Mouse (Mus musculus) mouse trophoblast stem cell (cell line): ENCODE results near the gene Map9.
"Not testable (repeated sequence)": the region's sequence is repeated elsewhere in the genome, so short reads cannot be mapped to it uniquely, and the experiment has no call there.

Source experiments
- in situ Hi-C, 2 experiments: fragments of 300-500 bp; cut with MseI, MboI; formaldehyde crosslinking; loops; 2 replicates in 1 of 2; 3 replicates in 1 of 2; pipeline ENCODE4 v1.15.1; 2025

The Map9 gene

DNA sequence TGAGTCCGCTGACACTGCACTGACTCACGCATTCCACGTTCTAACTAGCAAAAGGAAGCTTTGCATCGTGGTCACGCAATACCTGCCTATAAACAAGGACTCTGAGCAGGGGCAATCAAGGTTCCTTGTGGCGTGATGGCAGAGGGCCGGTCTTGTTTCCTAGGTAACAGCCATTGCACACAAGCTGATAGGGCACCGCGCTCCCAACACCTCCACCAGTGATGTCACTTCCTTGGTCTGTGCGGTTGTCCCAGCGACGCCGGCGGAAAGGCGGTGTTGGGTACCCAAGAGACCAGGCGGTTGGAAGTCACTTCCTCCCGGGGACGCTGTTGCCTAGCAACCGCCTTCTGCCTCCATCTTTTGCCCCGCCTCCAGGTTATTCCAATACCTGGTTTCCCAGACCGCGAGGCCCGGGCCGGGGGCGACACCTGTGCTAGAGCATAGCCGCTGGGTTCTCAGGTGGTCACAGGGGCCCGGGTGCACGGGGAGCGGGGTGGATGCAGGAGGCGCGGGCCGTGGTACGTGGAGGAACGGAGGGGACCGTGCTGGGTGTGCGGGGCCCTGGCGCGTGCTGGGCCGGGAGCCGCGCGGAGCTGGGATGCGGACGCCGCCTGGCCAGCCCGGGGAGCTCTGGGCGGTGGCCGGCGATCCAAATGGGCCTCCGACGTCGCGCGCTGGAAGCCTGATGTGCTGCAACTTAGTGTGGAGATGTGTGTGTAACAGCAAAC is at the start of gene Map9:
Gene Map9 (plus strand): TSS at position 248 of the 728 bp plus-strand sequence.
- in situ Hi-C loops = loop anchor here in 1 of 2 experiments (25.0 kb wide), 1 partner anchor 504 kb away; no protein-coding TSS in a partner anchor

DNA sequence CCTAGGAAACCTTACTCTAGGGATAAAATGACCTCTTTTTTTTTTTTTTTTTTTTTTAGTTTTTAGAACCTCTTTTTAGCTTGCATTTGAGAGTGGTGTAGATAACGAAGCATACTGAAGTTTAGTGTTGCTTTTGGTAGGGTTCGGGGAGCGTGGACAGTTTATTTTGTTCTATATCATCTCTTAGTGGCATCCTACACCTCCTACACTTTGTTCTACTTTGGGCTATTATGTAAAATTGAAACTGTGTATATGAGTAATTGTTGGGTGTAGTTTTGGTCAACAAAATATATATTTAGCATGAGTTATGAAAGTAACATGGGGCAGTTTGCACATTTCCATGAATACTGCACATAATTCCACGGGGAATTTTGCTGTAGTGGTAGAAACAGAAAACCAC is 42.1 kb upstream of the Map9 start:
- in situ Hi-C loops = no loop called here

DNA sequence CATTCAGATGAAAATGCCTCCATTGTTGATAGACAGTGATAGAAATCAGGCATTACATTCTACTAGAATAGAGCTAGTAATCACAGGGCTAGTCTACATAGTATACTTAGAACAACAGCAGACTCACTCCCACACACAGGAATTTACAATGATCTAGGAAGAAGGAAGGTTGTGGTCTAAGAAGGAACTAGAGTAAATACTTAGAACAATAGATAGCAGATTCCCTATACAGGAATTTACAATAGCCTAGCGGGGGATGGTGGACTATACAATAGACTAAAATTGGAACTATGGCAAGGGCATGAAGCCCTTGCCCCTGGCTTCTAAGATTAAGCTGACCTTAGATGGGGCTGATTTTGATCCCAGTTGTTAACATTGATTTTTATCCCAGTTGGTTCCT is 31.1 kb upstream of the Map9 start:
- in situ Hi-C loops = not testable (repeated sequence)

DNA sequence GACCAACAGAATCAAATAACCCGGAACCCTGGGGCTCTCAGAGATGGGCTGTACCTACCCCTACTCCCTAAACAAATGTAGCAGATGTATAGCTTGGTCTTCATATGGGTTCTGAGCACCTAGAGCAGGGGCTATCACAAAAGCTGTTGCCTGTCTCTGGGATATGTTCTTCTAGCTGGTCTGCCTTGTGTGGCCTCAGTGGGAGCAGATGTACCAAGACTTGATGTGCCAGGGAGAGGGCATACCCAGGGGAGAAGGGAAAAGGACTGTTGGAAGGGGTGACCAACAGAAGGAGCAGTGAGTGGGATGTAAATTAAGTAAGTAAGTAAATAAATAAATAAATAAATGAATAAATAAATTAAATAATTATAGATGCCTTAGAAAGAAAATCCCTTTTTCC is 25.8 kb upstream of the Map9 start:
- in situ Hi-C loops = loop anchor here (5.0 kb wide), 1 partner anchor 285 kb away; no protein-coding TSS in a partner anchor

DNA sequence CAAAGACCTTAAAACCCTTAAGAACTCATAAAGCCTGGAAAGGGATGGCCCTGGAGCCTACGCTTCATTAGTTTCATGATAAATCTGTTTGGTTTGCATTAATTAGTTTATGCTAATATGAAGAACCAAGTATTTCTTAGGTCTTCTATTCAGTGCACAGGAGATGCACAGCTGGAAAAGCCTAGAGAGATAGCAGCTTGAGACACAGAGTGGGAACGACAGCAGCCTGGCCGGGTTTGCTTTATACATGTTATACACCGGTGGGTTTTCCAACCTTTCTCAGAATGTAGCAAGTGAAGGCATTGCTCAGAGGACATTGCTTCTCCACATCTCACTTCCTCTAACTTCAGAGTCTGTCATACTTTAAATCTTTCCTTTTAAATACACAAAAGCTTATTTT is 25.3 kb upstream of the Map9 start:
- in situ Hi-C loops = loop anchor here (5.0 kb wide), 1 partner anchor 285 kb away; no protein-coding TSS in a partner anchor

DNA sequence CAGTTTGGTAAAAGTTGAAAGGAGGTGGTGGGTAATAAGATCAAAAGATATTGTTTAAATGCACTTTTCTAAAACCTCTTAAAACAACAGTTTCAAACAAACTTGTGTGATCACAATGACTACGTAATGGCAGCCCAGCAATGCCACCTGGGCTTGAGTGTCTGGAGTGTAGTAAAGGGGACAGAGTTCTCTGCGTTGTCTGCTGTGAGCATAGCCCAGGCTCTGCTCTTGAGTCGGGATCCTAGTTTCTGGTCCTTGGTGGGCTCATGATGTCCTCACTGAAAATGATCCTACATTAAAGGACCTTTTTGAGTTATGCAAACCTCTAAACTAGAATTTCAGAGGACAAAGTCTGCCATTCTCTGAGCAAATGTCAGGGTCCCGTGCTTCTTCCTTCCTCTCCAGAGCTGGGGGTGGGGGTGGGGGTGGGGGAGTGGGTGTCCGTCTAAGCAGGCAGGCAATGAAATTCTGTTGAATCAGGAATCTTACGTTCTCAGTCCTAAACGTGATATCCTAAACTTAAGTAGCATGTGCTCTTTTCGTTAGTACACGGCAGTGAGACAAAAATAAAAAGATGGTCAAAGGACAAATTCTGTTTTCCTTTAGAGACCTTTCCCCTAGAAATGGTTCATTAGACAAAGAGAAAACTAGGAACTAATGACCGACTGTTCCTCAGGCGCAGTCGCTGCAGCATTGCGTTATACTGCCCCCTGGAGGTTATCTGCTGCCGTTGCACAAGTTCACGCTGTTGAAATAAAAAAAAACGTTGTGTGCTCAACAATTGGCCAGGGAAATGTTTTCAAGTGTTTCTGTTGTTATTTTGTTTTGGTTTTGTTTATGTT is 24.5 kb upstream of the Map9 start:
- in situ Hi-C loops = loop anchor here (5.0 kb wide), 1 partner anchor 286 kb away; no protein-coding TSS in a partner anchor

DNA sequence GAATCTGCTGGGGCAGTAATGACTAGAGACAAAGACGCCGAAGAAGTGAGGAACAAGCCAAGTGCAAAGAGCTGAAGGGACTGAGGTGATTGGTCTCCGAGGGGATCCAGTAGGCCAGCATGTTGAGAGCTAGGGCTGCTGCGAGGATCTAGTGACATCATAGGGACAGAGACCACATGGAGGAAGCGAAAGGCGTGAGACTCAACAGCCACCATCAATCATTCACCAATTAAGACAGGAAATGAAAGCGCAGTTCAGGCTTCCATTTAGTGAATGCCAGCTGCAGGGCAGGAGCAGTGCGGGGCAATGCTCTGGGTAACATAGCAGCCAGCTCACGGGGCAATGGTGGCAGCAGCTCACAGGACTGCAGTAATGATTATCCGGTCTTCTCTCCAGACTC is 17.7 kb upstream of the Map9 start:
- in situ Hi-C loops = no loop called here

DNA sequence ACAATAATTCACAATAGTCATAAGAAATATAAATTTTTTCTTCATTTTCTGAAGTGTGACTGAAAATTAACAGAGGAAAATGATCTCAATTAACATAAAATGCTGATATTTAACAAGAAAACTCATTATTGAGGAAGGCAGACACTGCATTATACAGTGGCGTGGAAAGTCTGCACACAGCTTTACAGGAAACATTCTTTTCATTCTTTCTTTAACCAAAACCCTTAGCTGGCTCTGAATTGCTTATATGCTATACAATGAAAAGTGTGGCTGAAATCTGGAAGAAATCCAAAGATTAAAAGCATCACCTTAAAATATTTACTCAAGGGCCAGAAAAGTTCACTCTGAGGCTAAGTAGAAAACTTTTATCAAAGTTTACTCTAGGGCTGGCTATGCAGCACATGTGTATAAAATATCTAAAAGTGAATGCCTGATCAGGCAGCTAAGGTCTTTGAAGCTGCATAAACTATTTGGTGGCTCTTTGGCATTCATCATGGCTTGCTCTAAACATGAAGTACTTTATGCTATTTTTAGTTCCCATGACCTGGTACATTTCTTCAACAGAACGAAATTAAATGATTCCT is 9.5 kb upstream of the Map9 start:
- in situ Hi-C loops = no loop called here

DNA sequence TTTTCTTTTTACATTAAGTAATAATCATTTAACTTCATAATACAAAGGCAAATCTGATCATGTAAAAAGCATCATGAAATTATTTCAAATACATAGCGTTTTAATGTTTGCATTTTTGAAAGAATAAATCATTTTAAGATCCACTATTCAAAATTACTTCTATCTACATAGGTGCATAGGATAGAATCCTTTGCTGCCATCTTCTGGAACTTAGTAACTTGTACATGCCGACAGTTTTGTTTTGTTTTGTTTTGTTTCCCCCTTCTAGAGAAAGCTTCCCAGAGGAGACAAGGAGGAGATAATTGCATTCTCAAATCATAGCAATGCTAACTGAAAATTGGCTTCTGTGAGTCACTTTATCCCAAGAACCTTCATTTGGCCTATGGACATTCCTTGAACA is 7.5 kb upstream of the Map9 start:
- in situ Hi-C loops = loop anchor here in 1 of 2 experiments (25.0 kb wide), 1 partner anchor 512 kb away; no protein-coding TSS in a partner anchor

DNA sequence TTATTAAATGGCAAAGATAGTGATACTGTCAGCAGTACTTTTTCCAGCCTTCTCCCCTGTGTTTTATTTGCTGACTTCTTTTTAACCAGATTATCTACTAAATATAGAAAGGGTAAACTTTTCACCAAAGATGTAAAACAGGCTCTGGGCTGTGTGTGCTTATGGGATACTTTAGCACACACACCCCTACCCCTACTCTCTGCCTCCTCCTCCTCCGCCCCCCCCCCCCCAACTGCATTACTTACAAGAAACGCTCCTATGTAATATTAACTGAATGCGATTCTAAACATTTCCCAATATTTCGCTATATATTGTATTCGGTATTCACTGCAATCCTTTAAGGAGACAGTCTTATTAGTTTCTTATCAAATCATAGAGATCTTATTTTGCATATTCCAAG is 504 bp upstream of the Map9 start:
- in situ Hi-C loops = loop anchor here in 1 of 2 experiments (25.0 kb wide), 1 partner anchor 505 kb away; no protein-coding TSS in a partner anchor

DNA sequence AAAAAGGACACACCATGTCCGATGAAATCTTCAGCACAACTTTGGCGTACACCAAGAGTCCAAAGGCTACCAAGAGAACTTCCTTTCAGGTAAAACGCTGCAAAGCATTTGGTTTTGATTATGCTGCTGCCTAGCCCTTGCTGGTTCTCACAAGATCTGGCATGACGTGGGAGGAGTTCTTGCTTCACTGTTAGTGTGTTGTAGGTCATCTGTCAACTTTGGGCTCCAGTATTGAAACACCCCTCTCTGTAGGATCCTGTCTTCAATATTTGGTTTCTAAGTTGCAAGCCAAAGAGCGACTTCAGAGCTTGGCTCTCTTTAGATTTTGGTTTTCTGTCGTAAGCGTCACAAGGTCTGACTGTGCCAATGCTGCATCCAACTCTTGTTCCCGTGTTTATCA is 1.2 kb downstream of the Map9 start:
- in situ Hi-C loops = loop anchor here in 1 of 2 experiments (25.0 kb wide), 1 partner anchor 503 kb away; no protein-coding TSS in a partner anchor

DNA sequence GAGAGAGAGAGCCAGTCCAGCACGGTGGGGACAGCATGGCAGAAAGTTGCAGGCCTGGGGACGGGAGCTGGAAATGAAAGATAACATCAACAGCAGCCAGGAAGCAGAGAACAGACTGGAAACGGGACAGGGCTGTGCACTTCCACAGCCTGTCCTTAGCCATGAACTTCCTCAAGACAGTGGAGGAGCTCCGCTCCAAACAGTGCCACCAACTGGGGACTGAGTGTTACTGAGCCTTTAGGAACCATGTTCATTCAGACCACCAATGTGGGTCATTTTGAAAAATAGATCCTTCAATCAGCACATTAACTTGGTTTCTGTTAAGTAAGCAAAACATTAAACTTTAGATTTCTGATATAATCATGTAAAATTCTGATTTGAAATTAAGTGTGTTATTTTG is 4.6 kb downstream of the Map9 start:
- in situ Hi-C loops = loop anchor here (10.0 to 25.0 kb wide), 2 partner anchors 492 to 500 kb away; no protein-coding TSS in a partner anchor

DNA sequence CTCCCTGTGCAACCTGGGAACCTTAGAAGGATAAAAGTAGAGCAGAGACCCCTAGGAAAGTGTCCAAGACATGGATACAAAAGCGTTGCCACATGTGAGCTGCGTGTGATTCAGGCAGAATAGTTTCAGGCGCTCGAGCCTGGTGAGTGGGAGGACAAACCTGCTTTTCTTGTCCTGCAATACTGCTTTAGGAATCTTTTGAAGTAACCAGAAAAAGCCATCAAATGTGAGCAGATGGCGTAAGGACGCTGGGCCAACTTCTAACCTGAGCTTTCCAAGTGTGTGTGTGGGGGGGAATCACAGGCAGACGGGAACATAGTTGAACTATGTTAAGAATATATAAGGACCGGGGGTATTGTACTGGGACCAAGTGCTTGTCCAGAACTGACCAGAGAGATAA is 6.7 kb downstream of the Map9 start:
- in situ Hi-C loops = loop anchor here (10.0 to 25.0 kb wide), 2 partner anchors 490 to 498 kb away; no protein-coding TSS in a partner anchor

DNA sequence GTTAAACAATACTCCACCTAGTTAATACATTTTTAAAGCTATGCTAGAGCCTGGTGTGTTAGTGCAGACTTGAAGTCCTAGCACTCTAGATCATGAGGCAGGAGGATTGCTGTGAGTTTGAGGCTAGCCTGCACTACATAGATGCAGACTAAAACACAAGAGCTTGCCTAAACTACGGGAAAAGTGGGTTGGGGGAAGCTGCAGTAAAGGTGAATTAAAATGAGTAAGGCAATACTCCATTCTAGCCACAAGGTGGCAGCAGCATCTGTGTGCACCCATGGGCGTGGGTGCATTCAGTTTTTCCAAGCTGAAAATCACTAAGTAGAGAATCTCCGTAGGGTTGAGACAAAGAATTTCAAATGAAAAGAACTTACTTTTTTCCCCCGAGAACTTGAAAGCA is 7.1 kb downstream of the Map9 start:
- in situ Hi-C loops = loop anchor here (10.0 to 25.0 kb wide), 2 partner anchors 490 to 497 kb away; no protein-coding TSS in a partner anchor

DNA sequence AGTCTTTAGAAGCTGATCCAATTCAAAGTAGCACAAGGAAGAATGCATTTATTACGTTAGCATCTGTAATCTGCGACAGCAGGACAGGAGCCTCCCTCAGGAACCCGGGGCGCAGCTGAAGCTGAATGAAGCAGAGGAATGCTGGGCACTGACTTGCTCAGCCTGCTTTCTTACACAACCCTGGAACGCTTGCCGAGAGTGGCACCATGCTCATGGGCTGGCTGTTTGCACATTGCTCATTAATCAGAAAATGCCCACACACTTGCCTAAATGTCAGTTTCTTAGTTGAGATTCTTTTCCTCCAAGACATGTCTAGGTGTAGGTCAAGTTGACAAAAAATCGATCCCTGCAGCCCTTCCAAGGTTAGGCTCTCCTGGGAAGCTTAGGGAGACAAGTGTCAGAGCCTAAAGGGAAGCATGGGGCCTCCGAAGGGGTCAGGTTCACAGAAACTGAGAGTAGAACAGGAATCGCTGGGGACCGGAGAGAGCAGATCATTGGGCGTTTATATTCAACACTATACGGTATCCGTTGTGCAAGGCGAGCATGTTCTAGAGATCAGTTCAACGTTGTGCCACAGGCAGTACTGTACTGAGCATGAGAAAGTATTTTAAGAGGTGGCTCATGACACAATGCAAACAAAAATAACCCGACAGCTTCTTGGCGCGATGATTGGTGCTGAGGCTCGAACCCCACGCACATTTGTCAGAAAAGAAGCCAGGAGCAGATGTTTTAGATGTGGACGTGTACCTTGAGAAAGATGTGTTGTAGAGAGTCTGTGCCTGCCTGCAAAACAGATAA is 11.4 kb downstream of the Map9 start:
- in situ Hi-C loops = loop anchor here (10.0 to 25.0 kb wide), 2 partner anchors 486 to 493 kb away; no protein-coding TSS in a partner anchor

DNA sequence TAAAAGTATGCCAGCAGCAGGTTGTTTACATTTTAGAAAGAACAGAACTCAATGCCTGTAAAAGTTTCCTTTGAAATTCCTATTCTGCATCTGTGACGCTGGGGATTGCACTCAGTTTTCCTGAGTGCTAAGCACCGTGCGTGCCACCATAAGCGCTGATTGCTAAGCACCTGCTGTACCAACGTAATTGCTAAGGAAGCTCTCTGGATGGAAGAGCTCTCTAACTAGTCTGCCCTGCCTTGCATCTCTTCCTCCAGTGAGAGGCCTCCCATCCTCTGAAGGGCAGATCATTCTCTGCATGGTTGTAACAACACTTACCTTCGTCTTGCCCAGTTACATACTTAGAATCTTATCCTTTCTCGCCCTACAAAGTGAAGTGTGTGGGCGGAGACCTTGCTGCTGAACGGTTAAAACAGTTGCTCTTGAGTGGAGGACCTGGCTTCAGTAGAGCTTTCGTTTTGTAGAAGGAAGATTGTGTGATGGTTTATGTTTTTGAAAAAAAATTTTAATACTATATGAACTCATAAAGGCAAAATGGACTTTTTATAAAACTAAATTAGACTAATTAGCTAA is 12.7 kb downstream of the Map9 start:
- in situ Hi-C loops = loop anchor here in 1 of 2 experiments (25.0 kb wide), 1 partner anchor 492 kb away; no protein-coding TSS in a partner anchor

DNA sequence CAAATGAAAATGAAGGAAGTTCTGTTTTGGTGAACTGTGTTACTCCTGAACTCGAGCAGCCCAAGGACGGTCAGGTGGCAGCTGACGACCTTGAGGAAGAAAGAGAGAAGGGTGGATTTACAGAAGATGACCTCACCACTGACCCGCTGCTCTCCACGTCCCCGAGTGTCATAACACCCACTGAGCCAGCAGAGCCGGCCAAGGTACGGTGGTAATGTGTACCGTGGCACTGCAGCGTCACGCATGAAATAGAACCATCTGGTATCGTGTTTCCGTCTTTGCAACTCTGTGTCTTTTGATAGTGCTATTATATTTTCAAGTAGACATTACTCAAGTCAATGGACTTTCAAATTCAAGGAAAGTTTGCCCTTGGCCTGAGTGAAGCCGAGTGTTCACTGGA is 19.1 kb downstream of the Map9 start:
- in situ Hi-C loops = no loop called here

DNA sequence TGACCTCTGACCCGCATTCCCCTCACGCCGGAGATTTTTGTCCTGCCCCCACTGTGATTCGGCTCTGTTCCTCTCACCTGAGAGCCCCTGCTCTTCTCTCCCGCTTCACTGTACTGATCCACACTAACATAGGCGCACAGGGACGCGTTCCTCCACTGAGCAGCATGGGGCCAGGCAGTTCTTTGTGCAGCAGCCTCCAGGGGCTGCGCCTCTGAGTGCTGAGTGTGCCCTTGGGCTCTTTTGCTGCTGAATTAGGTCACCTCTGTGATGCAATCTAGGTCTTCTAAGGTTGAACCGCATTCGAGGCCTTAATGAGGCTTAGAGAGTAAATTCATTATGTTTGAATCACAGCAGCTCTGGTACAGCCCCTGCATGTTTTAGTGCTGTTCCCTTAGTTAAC is 24.5 kb downstream of the Map9 start:
- in situ Hi-C loops = no loop called here

DNA sequence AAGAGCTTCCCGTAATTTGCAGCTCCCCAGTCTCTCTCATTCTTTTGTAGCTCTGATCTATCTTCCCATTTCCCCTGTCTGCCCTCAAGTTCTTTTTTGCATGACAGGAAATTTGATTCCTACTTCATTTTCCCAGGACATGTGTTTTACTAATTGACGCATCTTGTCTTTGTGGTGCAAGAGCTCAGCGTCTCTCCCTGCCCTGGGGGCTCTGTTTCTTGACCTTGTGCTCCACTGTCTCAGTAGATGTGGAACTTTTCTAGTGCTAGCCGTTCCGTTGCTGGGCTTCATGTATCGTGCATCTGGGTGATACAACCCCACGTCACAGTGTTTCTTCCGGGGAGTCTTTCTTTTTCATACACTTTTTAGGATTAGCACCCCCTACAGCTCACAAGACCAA is 27.2 kb downstream of the Map9 start:
- in situ Hi-C loops = no loop called here

DNA sequence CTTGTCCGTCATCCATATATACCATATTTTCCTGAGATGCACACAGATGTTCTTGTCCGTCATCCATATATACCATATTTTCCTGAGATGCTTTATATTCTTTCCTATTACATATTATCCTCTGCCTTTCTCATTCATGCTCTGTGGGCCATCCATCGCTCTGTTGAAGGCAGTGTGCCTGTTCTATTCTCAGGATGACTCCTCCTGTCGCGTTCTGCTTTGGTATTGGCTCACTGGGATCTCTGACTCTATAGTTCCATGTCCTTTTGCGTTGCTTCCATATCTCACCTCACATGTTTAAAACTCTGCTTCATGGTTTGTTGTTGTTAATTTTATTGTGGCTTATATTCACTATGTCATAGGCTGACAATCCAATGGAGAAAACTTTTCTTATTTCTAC is 48.0 kb downstream of the Map9 start:
- in situ Hi-C loops = no loop called here
